Mouse (Mus musculus) heart, postnatal 4 days (tissue): ENCODE data around the gene Clcn7. TPM values are rescaled to one million over a fixed set of nuclear protein-coding genes. Genes with fewer than 3 reads are reported as not detected.
A peak's percentile ranks its signal among the peaks of the same experiment; 100 is the strongest.
"Not testable (repeated sequence)": the region's sequence is repeated elsewhere in the genome, so short reads cannot be mapped to it uniquely, and the experiment has no call there.

Source experiments
- DNase-seq: peaks from one replicate; pipeline ENCODE4 v3.0.0; 2021
- total RNA-seq, 2 experiments: library from RNA; stranded (reverse); gene quantifications; 2 replicates each; pipeline ENCODE4 v1.2.3; 2021

Gene Clcn7
- 10 to 100 TPM; 25.2 to 25.6 TPM for total RNA-seq

DNA sequence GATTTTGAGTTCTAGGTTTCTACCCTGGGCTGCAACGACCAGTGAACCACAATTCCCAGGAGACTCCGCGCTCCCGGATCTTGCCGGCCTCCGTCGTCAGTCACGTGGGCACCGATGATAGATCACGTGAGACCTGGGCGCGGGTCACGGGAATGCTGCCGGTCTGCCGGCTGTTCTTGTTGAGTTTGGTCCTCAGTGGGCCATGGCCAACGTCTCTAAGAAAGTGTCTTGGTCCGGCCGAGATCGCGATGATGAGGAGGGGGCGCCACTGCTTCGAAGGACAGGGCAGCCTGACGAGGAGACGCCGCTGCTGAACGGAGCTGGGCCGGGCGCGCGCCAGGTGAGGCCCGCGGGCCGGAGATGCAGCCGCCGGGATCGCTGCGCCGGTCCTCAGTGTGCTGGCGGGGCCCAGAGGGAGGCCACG lies at the start of gene Clcn7:
Gene Clcn7 (plus strand): TSS at position 117 of the 424 bp plus-strand sequence.
- DNase-seq: peak; percentile 94

DNA sequence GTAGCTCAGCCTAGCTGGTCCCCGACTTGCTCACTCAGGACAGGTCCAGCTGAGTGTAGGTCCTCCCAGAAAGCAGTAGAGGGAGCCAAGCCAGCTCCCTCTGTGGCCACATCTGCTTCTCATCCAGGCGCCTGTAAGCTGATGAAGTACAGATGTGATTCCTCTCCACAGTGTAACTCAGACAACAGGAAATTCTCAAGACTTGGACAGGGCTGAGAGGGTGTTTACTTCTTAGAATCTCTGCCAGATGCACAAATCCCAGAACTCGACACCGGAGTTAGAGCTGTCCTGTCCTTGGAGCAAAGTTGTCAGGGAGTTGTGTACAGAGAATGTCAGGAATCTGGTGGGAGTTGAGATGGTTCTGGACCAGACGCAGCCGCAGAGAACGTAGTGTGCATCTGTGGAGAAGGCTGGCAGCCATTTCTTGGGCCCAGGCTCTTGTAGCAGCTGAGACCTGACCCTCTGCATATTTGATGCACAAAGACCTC lies 49.7 kb upstream of the Clcn7 start, which contains the start of gene Tmem204:
Gene Tmem204 (minus strand): TSS at position 148 of the 488 bp plus-strand sequence.
- DNase-seq: peak; percentile 76

DNA sequence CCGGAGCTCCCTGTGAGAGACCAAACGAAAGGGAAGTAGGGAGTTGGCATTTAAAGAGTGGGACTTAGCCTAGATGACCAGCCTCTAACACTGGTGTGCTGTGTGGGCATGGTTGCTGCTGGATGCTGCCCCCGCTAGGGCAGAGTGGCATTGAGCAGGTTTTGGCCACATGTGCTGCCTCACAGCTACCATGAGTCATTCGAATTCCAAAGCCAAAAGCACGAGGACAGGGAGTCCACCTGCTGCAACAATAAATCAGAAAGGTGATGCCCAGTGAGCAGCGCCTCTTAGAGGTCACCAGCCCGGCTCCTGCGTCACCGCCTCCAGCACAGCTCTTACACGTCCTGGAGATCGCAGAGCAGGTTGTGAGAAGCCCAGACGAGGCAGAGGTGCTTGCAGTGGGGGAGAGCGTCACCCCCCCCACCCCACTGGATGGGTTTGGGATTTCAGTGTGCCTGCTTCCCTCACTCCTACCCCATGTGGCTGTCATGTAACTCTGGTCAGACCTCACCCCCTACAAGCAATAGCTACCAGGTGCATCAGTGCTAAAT lies 48.3 kb upstream of the Clcn7 start:
- DNase-seq: no peak

DNA sequence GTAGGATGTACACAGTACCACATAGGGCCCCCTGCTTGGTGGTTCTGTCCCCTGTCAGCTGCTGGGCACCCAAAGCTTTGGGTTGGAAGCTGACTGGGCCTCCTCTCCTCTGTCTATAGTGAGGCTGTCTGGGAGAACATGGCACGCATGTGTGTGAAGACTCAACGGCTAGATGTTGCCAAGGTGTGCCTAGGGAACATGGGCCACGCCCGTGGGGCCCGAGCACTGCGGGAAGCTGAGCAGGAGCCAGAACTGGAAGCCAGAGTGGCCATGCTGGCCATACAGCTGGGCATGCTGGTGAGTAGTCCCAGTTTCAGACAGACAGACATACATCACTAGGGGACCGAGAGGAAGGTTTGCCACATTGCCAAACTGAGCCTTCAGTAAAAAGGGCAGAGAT lies 46.5 kb upstream of the Clcn7 start:
- no peak for DNase-seq

DNA sequence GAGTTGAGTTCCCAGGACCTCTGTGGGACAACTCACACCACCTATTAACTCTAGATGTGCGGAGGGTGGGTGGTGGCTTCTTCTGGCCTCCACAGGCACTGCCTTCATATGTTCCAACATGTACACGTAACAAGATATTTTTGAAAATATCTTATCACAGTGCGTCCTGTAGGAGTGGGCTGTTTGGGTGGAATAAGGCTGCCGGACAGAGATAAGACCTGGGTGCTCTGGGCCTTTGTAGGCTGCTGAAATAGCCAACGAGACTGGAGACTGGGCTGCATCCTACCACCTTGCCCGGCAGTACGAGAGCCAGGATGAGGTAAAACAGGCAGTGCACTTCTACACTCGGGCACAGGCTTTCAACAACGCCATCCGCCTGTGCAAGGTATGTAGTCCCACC lies 44.0 kb upstream of the Clcn7 start:
- no peak for DNase-seq

DNA sequence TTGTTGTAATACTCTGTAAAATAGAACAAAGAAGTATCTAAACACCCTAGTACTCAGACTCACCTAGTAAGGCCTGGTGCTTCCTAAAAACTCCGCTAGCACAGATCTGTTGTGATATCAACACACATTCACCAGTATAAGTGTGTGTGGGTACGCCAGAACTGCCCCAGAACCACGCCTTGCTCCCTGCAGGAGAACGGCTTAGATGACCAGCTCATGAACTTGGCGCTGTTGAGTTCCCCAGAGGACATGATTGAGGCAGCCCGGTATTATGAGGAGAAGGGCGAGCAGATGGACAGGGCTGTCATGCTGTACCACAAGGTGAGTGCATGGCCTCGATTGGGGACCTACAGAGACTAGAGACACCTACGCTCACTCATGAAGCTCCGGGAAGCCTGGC lies 42.7 kb upstream of the Clcn7 start:
- DNase-seq: no peak

DNA sequence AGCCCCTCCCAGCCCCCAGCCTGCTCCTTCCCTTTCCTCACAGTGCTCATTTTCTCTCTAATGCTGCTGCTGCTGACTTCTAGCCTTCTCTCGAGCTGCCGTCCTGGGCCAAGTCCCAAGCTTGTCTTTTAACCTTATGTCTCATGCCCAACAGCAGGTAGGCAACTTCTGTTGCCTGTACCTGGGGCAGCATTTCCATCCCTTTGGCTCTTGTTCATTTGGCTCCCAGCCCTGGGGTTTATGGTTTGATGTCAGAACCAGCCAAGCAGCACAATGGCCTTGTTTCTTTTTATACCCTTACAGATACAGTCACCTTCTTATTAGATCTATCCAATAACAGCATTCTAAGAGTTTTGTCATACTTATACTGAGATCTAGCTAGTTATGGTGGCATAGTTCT lies 37.0 kb upstream of the Clcn7 start:
- no peak for DNase-seq

DNA sequence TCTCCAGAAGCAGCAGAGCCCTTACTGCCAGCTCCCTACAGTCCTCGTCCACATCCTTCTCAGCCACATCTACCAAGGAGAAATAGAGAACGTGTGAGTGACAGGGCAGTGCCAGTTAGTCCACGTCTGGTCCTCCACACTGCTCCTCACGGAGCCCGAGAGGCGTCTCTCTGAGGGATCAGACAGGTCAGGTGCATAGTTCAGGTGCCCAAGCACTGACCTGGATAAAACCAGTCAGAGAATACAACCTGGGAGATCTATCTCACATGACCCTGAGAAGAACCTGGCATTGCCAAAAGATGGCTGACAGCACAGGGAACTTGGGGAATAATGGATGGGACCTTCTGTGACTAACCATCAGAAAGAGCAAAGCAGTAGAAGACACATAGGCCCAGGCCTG lies 33.1 kb upstream of the Clcn7 start:
- DNase-seq: no peak

DNA sequence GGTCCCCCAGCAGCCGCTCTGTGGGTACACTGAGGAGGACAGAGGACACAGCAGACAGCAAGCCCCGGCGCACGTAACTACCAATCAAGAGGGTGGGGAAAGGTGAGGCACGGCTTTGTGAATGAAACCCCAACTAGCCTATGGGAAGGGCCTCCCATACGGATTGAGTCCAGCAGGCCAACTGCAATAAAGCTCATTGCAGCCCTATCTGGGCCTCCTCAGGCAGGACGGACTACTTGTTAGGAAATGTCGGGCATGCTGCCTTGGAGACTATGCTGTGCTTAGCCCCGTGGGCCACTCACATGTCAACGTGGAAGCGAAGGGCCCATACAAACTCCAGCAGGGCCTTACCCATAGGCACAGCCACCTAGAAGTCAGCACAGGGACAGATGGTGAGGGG lies 31.9 kb upstream of the Clcn7 start:
- no peak for DNase-seq

DNA sequence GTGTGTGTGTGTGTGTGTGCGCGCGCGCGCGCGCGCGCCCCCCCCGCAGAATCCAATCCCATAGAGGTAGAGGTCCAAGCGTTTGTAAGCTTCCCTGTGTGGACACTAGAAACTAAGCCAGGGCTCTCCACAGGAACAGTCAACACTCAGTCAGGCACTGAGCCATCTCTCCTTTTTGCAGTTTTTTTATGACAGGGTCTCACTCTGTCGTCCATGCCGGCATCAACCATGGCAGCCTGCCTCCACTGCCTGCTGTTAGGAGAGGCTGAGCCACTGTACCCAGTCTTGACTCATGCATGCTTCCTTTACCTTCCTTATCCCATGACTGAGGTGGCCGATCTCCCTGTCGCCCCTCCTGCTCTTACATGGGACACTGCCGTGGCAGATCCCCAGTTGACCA lies 25.4 kb upstream of the Clcn7 start:
- DNase-seq: no peak

DNA sequence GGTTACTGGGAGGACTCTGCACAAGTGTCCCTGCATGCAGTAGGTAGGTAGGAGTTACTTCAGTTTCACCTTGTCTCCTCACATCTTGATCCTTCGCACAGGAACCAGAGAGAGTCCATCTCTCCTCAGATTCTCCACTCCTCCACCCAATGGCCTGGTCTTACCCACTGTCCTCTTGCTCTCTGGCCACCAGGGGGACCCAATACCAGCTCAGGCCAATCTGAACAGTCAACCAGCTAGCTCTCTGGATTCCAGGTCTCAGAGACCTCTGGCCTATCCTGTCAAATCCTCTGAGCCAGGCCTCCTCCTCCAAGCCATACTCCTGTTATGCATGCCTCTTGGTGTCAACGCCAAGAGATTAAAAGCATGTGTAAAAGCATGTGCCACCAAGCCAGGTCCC lies 23.6 kb upstream of the Clcn7 start:
- peak; percentile 69 for DNase-seq

DNA sequence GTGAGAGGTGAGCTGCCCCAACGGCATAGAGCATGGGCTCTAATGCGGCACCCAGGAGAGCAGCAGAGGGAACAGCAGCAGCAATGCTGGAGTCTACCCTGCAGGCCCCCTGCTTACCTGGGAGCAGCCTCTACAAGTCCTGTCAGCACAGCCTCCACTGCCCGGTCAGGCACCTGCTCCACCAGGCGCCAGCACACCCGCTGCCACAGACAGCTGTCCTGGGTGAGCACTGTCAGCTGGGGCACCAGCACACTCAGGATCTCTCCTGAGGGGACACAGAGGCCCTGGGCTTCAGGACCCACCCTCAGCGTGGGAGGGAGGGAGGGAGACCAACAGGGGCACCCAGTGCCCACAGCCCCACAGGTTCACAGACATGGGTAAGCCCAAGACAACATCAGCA lies 22.6 kb upstream of the Clcn7 start:
- no peak for DNase-seq

DNA sequence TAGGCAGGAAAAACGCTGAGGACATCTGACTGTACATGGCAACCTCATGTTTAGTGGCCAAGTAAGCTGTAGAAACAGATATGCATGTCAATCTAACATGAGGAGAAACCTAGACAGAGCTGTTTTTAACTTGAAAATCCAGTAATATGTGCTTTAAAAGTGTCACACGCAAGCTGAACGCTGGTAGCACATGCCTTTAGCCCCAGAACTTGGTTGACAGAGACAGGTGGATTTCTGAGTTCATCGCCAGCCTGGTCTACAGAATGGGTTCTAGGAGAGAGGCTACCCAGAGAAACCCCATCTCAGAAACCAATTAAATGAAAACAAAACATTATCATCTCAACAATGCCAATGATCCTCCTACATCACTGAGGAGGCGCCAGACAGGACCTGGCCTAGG lies 22.0 kb upstream of the Clcn7 start:
- no peak for DNase-seq

DNA sequence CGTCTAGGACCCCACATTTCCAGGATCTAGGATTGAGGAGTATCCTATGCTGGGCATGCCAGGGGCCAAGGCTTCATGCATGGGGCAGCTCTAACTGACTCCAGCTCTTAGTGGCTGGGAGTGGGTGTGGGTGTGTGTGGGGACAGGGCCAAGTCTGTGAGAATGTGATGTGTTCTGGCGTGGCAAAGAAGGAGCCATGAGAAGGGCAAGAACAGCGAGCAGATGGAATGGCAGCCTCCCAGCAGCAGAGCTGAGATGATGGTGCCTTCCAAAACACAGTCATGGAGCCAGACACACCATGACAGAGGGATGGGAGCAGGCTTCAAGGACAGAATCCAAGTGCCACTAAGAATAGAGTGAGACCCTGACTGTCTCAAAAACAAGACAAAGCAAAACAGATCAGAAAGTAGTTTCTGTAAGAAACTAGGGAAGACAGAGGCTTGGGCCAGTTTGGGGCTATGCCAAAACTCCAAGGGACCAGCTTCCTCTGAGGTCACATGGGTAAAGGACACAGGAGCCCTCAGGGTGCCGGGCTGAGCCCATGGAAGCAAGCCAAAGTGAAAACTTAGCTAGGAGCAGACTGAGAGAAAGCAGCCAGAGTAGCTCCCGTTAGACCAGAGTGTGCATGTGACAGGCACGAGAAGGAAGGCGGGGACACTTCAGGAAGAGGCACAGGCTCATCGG lies 21.3 kb upstream of the Clcn7 start:
- peak; percentile 59 for DNase-seq

DNA sequence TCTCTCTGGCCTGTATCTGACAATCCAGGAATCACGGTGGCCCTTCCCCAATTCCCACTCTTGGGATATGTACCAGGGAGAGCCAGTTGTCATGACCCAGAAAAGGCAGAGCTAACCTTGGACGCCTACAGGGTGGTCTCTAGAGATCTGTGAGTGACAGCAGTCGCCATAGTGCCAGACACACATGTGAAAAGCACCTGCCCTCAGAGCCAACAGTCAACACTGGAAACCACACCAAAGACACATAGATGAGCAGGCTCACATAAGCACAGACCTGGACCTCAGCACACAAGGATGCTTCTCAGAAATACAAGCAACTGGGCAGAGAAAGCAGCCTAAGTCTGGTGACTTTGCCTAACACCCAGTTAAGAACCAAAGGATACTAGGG lies 20.8 kb upstream of the Clcn7 start:
- no peak for DNase-seq

DNA sequence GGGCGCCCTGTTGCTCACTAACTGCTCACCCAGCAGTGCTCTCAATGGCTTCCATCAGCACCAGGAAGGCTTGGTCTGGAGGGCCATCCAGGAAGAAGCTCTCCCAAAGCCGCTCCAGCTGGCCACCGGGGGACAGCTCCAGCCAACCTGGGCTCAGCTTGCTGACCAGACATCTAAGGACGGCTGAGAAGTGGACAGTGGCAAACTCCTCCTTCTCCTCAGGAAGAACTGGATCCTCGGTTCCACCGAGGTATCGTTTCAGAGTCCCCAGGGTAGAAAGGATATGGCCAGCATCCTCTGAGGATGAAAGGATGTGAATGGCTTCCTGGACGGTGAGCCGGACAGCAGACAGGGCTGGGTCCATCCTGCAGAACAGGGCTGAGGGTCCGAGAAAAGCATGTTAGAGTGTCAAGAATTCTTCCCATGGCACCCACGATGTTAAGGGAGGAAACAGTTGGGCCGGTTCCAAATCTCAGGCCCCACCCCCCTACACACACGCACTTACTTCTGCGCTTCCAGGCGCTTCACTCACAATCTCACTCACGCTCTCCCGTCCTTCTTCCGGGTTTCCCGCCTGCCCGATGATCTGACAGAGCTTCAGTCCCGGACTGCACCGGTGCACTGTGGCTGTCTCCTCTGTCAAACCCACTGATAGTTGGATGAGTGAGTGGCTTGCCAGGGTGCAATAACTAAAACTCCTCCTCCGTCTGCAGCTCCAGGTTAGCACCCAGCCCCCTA lies 18.1 kb upstream of the Clcn7 start:
- DNase-seq: peak; percentile 14

DNA sequence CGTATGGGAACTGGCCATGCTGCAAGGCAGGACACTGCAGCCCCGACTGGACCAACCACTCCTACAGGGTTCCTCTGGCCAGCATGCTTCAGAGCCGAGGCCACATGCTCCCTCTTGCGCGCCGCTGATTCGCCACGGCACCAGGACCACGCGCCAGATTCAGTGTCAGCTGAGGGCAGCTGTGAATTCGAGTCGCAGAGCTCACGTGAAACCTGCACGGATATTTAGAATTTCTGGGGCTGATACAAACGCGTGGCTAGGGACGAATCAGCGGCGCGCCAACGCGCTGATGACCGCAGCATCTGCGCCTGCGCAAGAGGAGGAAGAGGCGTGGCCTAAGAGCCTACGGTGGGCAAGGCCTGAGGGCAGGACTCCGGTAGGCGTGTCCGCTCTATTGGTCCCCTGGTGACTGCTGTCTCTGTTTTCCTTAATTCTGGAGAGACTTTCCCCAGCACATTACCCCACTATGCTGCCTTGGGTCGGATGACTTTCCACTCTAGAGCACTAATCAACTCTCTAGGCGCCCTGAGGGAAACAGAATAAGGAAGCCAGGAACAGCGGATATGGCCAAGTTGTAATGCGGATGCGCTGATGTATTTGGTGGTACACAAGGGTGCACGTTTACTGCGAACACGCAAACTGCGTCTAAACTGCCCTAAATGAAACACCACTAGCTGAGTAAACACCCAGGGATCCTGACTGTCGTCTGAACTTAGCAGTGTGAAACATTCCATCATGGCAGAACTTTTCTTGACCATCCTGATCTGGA lies 17.3 kb upstream of the Clcn7 start, which contains the start of gene Telo2:
Gene Telo2 (minus strand): TSS at position 304 of the 769 bp plus-strand sequence.
- DNase-seq: peak; percentile 97

DNA sequence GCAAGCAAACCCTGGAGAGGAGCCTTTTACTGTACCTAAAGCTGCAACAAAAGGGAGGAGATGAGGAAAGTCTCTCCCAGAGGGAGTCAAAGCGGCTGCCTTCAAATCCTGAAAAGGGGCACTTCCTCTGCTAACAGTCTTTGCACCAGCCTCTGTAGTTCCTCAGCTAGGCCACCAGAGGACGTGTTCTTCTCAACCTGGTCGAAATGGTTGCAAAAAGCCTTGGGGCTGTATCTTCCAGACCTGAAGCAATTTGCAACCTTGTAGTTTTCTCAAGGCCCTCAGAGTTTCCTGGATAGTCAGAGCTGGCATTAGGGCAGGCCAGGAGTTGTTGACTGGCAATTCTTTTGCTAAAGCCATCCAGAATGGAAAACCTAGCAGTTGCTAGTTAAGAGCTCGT lies 15.9 kb upstream of the Clcn7 start:
- peak; percentile 29 for DNase-seq

DNA sequence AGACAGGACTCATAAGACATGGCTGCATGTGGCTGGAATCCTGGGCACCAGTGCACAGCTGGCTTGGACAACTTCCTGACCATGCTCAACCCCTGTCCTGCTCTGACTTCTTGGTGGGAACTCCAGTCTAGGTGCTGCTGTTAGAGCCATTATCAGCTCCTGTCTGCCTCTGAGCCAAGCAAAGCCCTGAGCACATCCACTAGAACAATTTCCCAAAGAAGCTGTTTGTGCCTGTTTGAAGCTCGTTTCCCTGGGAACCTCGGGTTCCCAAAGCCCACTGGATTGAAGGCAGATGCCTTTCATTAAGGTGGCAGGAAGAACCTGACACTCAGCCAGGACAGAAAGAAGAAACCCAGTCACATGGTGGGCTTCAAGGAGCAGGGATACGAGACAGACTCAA lies 12.8 kb upstream of the Clcn7 start, which contains the start of gene Ptx4:
Gene Ptx4 (plus strand): TSS at position 355 of the 400 bp plus-strand sequence.
- no peak for DNase-seq

DNA sequence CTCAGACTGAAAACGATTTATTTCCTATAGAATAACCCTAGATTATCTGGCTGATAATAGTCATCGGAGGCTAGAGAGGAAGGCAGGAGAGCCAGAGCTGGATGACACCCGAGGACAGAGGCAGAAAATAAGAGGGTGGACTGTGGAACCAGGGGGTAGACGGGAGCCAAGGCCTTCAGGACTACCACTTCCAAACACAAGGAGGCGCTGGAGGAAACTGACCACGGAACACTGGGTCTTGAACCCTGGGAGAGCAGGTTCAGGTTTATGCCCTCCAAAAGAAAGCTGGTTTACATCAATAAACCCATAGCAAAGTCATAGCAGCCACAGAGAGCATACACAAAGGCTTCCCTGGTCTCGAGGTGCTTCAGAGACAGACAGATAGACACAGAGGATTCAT lies 9.2 kb upstream of the Clcn7 start:
- peak; percentile 32 for DNase-seq

DNA sequence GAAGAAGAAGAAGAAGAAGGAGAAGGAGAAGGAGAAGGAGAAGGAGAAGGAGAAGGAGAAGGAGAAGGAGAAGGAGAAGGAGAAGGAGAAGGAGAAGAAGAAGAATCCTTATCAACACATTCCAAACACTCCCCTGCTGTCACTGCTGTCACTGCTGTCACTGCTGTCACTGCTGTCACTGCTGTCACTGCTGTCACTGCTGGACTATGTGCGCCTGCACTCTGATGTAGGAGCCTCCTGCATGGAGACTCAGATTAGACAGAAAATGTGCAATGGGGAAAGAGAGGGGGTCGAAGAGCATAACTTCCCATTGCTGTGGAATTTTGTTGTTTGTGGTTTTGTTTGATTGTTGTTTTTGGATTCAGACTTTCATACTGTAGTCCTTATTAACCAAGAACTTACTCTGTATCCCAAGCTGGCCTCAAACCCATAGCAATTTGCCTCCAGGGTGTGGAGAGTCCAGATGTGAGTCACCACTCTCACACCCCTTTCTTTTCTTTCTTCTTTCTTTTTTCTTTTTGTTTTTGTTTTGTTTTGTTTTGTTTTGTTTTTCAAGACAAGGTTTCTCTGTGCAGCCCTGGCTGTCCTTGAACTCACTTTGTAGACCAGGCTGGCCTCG lies 7.6 kb upstream of the Clcn7 start:
- DNase-seq: not testable (repeated sequence)

DNA sequence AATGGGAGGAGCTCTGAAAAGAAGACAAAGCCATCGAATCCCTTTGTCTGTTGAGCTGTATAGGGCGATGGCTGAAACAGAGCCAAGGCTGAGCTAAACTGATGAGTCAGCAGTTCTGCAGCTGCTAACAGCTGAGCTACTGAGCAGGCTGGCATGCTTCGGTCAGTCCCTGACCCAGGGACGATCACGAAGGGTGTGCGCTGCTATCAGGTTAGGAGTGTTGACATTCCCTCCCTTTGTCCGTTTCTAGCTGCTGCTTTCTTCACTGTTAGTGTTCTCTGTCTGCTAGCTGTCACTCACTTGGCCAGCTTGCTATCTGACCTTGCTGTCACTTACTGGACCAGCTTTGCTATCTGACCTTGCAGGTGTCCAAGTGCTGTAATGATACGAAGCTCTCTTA lies 6.1 kb upstream of the Clcn7 start:
- DNase-seq: peak; percentile 46
